ENCODE assay signal across 9 mouse cellular contexts in the genomic region with DNA sequence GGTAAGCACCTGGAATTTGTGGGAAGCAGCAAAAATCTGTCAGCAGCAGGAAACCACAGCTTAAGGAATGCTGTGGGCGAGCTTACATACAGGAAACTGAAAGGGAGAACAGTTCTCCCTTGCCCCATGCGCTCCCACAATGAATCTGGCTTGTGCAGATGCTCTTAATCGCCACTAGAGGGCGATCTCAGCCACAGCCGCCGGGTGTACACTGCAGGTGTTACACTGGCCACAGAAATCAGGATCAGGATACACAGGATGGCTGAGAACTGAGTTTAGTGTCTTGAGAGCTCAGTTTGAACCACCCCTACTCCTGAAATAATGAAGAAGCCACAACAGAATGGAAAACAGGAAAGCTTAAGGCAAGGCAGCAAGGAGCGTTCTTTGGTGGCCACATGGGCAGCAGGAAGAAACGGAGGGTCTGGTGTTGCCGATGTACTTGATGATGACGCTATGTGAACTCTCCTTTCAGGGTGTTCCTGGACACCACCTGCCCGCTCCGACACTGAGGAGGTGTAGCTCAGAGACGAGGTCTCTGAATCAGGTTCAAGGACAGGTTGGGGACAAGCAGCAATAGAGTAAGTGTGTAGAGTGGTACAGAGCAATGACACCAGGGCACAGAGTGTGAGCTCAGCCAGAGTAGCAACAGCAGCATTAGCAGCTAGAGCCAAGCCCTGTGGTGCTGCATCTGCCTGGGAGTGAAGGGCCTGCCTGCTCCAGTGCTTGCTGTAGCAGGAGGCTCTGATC. TPM values are rescaled to one million over a fixed set of nuclear protein-coding genes. Genes with fewer than 3 reads are reported as not detected.
DNase-seq lines count a peak whose midpoint lies in the region; ATAC-seq and TF ChIP-seq lines count a peak whose summit lies in the region.
"Had no signal": no experiment of that assay in that cellular context is flagged by ENCODE, and none has a peak within 500 bp of the region (broad histone marks: within the 10 kb centered on the region; RNA-seq: fewer than 3 reads in every experiment).

No protein-coding gene starts in this region.

- H3K4me1 ChIP-seq in heart, embryonic 14.5 days (ENCODE audit: control insufficient read depth in 2 of 2, insufficient read depth in 2 of 2, low read length in 2 of 2), result peaks cover 0 to 3% of the 10 kb centered on the region in 2 experiments; a peak in 2 of 4 replicates
- no peaks in the 10 kb centered on the region; the same call in 1 of the 2 replicates for H3K4me1 ChIP-seq in kidney, embryonic 16.5 days (ENCODE audit: insufficient read depth, low read length)
- H3K4me1 ChIP-seq in lung, embryonic 14.5 days (ENCODE audit: insufficient read depth), result no peaks in the 10 kb centered on the region
- H3K4me1 ChIP-seq in olfactory bulb, adult 2 months (ENCODE audit: control insufficient read depth, insufficient read depth, low read length), result no peaks in the 10 kb centered on the region

- H3K4me2 ChIP-seq in heart, embryonic 14.5 days (ENCODE audit: low read length), result no peak overlapping the region
- no peak overlapping the region for H3K4me2 ChIP-seq in kidney, embryonic 16.5 days (replicated peaks; ENCODE audit: low read depth, low read length)
- H3K4me2 ChIP-seq in lung, embryonic 14.5 days, result no peak overlapping the region

- no peak for TF ChIP-seq POLR2A in olfactory bulb, adult 2 months (IDR thresholded peaks at IDR 0.05; ENCODE audit: insufficient read depth, low read depth, low read length)

- peak; percentile 97 for TF ChIP-seq CTCF in lung, embryonic 14.5 days (IDR thresholded peaks at IDR 0.05; ENCODE audit: low read depth)
- peak; percentile 70 for TF ChIP-seq CTCF in olfactory bulb, adult 2 months (IDR thresholded peaks at IDR 0.05; ENCODE audit: insufficient read depth, low read depth, low read length)

- WGBS in heart, embryonic 14.5 days, result 42% methylated on average over 13 of the region's 13 CpGs
- WGBS in kidney, embryonic 16.5 days, result 53% methylated on average over 13 of the region's 13 CpGs
- 51% methylated on average over 13 of the region's 13 CpGs for WGBS in lung, embryonic 14.5 days
- 54% methylated on average over 13 of the region's 13 CpGs for WGBS in olfactory bulb, adult 2 months

- peaks cover 83% of the 10 kb centered on the region for H3K36me3 ChIP-seq in heart, embryonic 14.5 days (ENCODE audit: control insufficient read depth, insufficient read depth, low read length)
- peaks cover 45% of the 10 kb centered on the region for H3K36me3 ChIP-seq in kidney, embryonic 16.5 days (ENCODE audit: insufficient read depth, low read length)
- H3K36me3 ChIP-seq in lung, embryonic 14.5 days (ENCODE audit: insufficient read depth), result peaks cover 62% of the 10 kb centered on the region

- no peaks in the 10 kb centered on the region for H3K27me3 ChIP-seq in heart, embryonic 14.5 days (ENCODE audit: control insufficient read depth, insufficient read depth, low read length)
- no peaks in the 10 kb centered on the region for H3K27me3 ChIP-seq in kidney, embryonic 16.5 days (ENCODE audit: insufficient read depth, low read length)
- H3K27me3 ChIP-seq in lung, embryonic 14.5 days (ENCODE audit: insufficient read depth, low read length), result no peaks in the 10 kb centered on the region

- DNase-seq in adrenal gland, adult (ENCODE audit: inconsistent age in 2 of 2, low spot score in 1 of 2), result peak; percentile 29 to 80
- no peak for DNase-seq in adrenal gland, adult 8-10 months
- peak; percentile 37 to 49 for DNase-seq in B cell, adult 2 months
- DNase-seq in embryo, embryonic 10 days (ENCODE audit: low spot score), result peak; percentile 76
- peak; percentile 83 for DNase-seq in lung, embryonic 14.5 days

- ATAC-seq in heart, embryonic 14.5 days (ENCODE audit: insufficient number of reproducible peaks, insufficient read depth, low FRiP score, low read depth), result peak; percentile 75; the same call in 1 of the 2 replicates
- peak; percentile 75 for ATAC-seq in kidney, embryonic 16.5 days (ENCODE audit: low FRiP score, low TSS enrichment)
- peak; percentile 78 for ATAC-seq in lung, embryonic 14.5 days (ENCODE audit: insufficient read depth)

- no peak overlapping the region for H3K9ac ChIP-seq in heart, embryonic 14.5 days (ENCODE audit: low read length)
- H3K9ac ChIP-seq in kidney, embryonic 16.5 days (replicated peaks; ENCODE audit: low read length), result no peak overlapping the region
- H3K9ac ChIP-seq in lung, embryonic 14.5 days, result no peak overlapping the region

- H3K27ac ChIP-seq in heart, embryonic 14.5 days (replicated peaks in 1 of 2; ENCODE audit: control insufficient read depth in 1 of 2, insufficient read depth in 1 of 2, low read depth in 2 of 2, low read length in 2 of 2), result no peak overlapping the region
- H3K27ac ChIP-seq in kidney, embryonic 16.5 days (ENCODE audit: low read length), result no peak overlapping the region
- no peak overlapping the region for H3K27ac ChIP-seq in lung, embryonic 14.5 days (ENCODE audit: low read depth)
- H3K27ac ChIP-seq in olfactory bulb, adult 2 months (ENCODE audit: insufficient read depth, low read depth, low read length), result no peak overlapping the region

- no peaks in the 10 kb centered on the region for H3K9me3 ChIP-seq in heart, embryonic 14.5 days (ENCODE audit: control insufficient read depth, low read length)
- H3K9me3 ChIP-seq in kidney, embryonic 16.5 days (ENCODE audit: low read length), result no peaks in the 10 kb centered on the region
- H3K9me3 ChIP-seq in lung, embryonic 14.5 days (ENCODE audit: low read depth, low read length), result no peaks in the 10 kb centered on the region

- H3K4me3 ChIP-seq in heart, embryonic 14.5 days (ENCODE audit: control insufficient read depth in 1 of 2, insufficient read depth in 1 of 2, low read depth in 1 of 2, low read length in 2 of 2), result no peak overlapping the region
- no peak overlapping the region for H3K4me3 ChIP-seq in kidney, embryonic 16.5 days (ENCODE audit: low read length)
- H3K4me3 ChIP-seq in lung, embryonic 14.5 days (ENCODE audit: low read depth, low read length), result no peak overlapping the region
- no peak overlapping the region for H3K4me3 ChIP-seq in olfactory bulb, adult 2 months (ENCODE audit: insufficient read depth, low read depth, low read length)

RNA-seq across cellular contexts. Expression of a gene that starts 48.3 kb away (rescaled TPM):
- 1 to 10 TPM; 1.2 to 2.3 (median 1.5) TPM for total RNA-seq in adrenal gland, adult 8-10 months (2022)
- not detected in 2 replicates for polyA plus RNA-seq in heart, embryonic 14.5 days (2014; fragmentation: Nextera tagmentation; extraction: Ambion mirVana)
- polyA plus RNA-seq in kidney, embryonic 16.5 days (2015; fragmentation: Nextera tagmentation; extraction: Ambion mirVana), result not detected in 2 replicates
- polyA plus RNA-seq in lung, embryonic 14.5 days (2014; fragmentation: Nextera tagmentation; extraction: Ambion mirVana), result not detected in 2 replicates
- not detected in 2 replicates for polyA plus RNA-seq in olfactory bulb, adult 2 months (2012; ENCODE audit: insufficient read depth, insufficient read length, low replicate concordance, missing spikeins)

RNA-seq across cellular contexts. Expression of a gene that starts 50.6 kb away (rescaled TPM):
- not detected for total RNA-seq in adrenal gland, adult 8-10 months (2022)
- polyA plus RNA-seq in heart, embryonic 14.5 days (2014; fragmentation: Nextera tagmentation; extraction: Ambion mirVana), result not detected in 2 replicates
- polyA plus RNA-seq in kidney, embryonic 16.5 days (2015; fragmentation: Nextera tagmentation; extraction: Ambion mirVana), result not detected in 2 replicates
- not detected in 2 replicates for polyA plus RNA-seq in lung, embryonic 14.5 days (2014; fragmentation: Nextera tagmentation; extraction: Ambion mirVana)
- not detected in 2 replicates for polyA plus RNA-seq in olfactory bulb, adult 2 months (2012; ENCODE audit: insufficient read depth, insufficient read length, low replicate concordance, missing spikeins)
- total RNA-seq: left cerebral cortex, adult 8-10 months had no signal
